Mouse (Mus musculus): ENCODE data around the gene Vmn1r86. TPM values are rescaled to one million over a fixed set of nuclear protein-coding genes. Genes with fewer than 3 reads are reported as not detected.

Vmn1r86 gene
- polyA plus RNA-seq (2012; rRNA removed; ENCODE audit: low replicate concordance): not detected in 2 replicates

DNA sequence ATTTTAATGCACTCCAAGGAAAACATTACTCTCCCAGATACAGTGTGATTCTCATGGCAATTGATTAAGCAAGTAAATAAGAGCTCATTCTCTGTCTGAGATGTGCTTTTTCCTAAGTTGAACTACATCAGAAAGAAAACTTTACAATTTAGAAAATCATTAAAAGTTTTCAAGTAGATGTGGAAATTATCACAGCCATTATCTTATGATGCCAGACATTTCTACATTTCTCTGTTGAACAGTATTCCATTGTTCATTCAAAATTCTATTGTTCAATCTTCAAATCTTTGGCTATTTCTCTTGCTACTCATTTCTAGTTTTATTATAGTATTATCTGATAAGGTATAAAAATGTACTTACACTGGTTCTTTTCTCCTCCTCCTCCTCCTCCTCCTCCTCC is at the start of gene Vmn1r86:
Gene Vmn1r86, minus strand, starts transcription at position 101 of the 400 bp plus-strand sequence.

GRCm38 (mm10) chr7:13159268-13159667 is 39.6 kb upstream of the Vmn1r86 start, which contains the start of gene Vmn1r88:
Vmn1r88 (plus strand) TSS chr7:13159568.

GRCm38 (mm10) chr7:13140057-13140456 is 20.3 kb upstream of the Vmn1r86 start, which contains the start of gene Vmn1r87:
Vmn1r87 (minus strand) TSS chr7:13140157.

GRCm38 (mm10) chr7:13095073-13095472 is 24.6 kb downstream of the Vmn1r86 start, which contains the start of gene Vmn1r85:
Vmn1r85 (minus strand) TSS chr7:13095173.

DNA sequence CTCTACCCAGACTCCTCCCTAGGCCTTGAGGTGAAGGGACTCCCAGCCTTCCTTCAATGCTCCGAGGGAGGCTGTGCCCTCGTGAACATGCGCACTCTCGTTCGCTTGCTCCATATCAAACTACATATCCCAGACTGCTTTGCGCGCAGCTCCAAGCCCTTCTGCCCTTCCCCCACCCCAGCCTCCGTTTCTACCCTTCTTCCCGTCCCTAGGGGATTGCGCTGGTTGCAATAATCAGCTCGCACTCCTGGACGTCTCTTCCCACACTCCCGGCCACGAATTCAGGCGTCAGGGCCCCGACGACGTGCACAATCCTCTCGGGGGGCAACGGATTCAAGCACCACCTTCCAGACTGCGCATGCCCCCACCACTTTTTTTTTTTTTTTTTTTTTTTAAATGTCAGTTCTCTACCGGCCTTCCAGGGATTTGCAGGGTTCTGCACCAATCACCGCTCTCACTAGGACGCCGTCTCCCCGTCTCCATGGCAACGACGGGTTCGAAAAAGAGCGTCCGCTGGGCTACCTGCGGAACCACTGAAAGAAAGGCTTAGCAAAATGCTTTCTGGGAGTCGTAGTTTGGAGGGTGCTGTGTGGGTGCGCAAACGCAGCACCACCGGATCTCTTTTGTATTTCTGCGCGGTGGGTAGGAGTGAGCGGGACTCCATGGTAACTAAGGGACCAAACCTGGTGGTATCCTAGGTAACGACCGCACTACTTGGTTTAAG is 65.3 kb downstream of the Vmn1r86 start, which contains the start of gene Mzf1:
Gene Mzf1, minus strand, starts transcription at position 478 of the 724 bp plus-strand sequence.

Other genes starting within 250 kb of the Vmn1r86 start
- 0.16 TPM in 1 of 2 replicates, not detected in the other for gene Zfp128, start 238.7 kb downstream of the Vmn1r86 start, polyA plus RNA-seq (2012; rRNA removed; ENCODE audit: low replicate concordance)
- gene Zscan22, start 222.1 kb downstream of the Vmn1r86 start, polyA plus RNA-seq (2012; rRNA removed; ENCODE audit: low replicate concordance): 3.3 and 4.4 TPM in 2 replicates
- 923 and 1,500 TPM in 2 replicates for gene Rps5, start 197.6 kb downstream of the Vmn1r86 start, polyA plus RNA-seq (2012; rRNA removed; ENCODE audit: low replicate concordance)
- gene Rnf225, start 192.5 kb downstream of the Vmn1r86 start, polyA plus RNA-seq (2012; rRNA removed; ENCODE audit: low replicate concordance): 0.14 and 0.33 TPM in 2 replicates
- 2.2 and 3.4 TPM in 2 replicates for gene Zfp324, start 154.1 kb downstream of the Vmn1r86 start, polyA plus RNA-seq (2012; rRNA removed; ENCODE audit: low replicate concordance)
- 1.6 and 2.4 TPM in 2 replicates for gene Zfp446, start 142.1 kb downstream of the Vmn1r86 start, polyA plus RNA-seq (2012; rRNA removed; ENCODE audit: low replicate concordance)
- gene Slc27a5, start 121.7 kb downstream of the Vmn1r86 start, polyA plus RNA-seq (2012; rRNA removed; ENCODE audit: low replicate concordance): 0.53 and 1.1 TPM in 2 replicates
- 163 and 224 TPM in 2 replicates for gene Trim28, start 120.8 kb downstream of the Vmn1r86 start, polyA plus RNA-seq (2012; rRNA removed; ENCODE audit: low replicate concordance)
- 40.6 and 44.7 TPM in 2 replicates for gene Zbtb45, start 109.9 kb downstream of the Vmn1r86 start, polyA plus RNA-seq (2012; rRNA removed; ENCODE audit: low replicate concordance)
- gene Chmp2a, start 85.1 kb downstream of the Vmn1r86 start, polyA plus RNA-seq (2012; rRNA removed; ENCODE audit: low replicate concordance): 34.9 and 69.3 TPM in 2 replicates
- 110 and 111 TPM in 2 replicates for gene Ube2m, start 81.6 kb downstream of the Vmn1r86 start, polyA plus RNA-seq (2012; rRNA removed; ENCODE audit: low replicate concordance)
- gene Mzf1, start 65.2 kb downstream of the Vmn1r86 start, polyA plus RNA-seq (2012; rRNA removed; ENCODE audit: low replicate concordance): 1.1 and 1.6 TPM in 2 replicates
- not detected in 2 replicates for gene Vmn1r85, start 24.7 kb downstream of the Vmn1r86 start, polyA plus RNA-seq (2012; rRNA removed; ENCODE audit: low replicate concordance)
- not detected in 2 replicates for gene Vmn1r87, start 20.2 kb upstream of the Vmn1r86 start, polyA plus RNA-seq (2012; rRNA removed; ENCODE audit: low replicate concordance)
- not detected in 2 replicates for gene Vmn1r88, start 39.7 kb upstream of the Vmn1r86 start, polyA plus RNA-seq (2012; rRNA removed; ENCODE audit: low replicate concordance)
- not detected in 2 replicates for gene Vmn1r89, start 93.1 kb upstream of the Vmn1r86 start, polyA plus RNA-seq (2012; rRNA removed; ENCODE audit: low replicate concordance)
- gene Lig1, start 157.4 kb upstream of the Vmn1r86 start, polyA plus RNA-seq (2012; rRNA removed; ENCODE audit: low replicate concordance): 5.4 and 6.0 TPM in 2 replicates
- 1.4 and 1.8 TPM in 2 replicates for gene Zswim9, start 158.8 kb upstream of the Vmn1r86 start, polyA plus RNA-seq (2012; rRNA removed; ENCODE audit: low replicate concordance)
- gene Pla2g4c, start 204.7 kb upstream of the Vmn1r86 start, polyA plus RNA-seq (2012; rRNA removed; ENCODE audit: low replicate concordance): 2.1 TPM in 1 of 2 replicates, not detected in the other